Mouse (Mus musculus): ENCODE measurements around the gene Nckap1l.
"Not testable (repeated sequence)": the region's sequence is repeated elsewhere in the genome, so short reads cannot be mapped to it uniquely, and the experiment has no call there.

Nckap1l gene

DNA sequence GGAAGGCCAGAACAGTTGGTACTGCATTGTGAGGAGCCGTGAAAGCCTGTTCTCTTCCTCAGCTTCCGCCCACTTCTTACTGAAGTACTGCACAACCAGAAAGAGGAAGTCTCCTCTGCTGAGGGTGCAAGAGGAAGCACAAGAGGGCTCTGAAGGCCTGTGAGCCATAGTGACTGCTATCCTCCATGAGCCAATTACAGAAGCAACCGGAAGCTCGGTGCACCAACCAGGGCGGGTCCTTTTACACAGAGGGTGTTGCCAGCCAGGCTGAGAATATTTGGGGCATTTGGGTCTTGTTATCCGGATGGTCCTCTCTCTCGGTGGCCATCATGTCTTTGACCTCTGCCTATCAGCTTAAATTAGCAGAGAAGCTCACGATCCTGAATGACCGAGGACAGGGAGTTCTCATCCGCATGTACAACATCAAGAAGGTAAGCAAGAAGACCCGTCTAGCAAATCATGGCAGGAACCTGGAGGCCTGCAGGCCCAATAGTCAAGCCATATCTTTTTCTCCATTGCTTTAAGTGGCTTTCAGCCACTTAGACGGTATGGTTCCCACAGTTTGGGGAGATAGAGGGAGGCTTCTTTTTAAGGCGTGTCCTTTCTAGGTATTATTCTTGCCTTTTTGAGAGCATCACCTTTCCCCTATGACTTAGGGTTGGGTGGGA is at the start of gene Nckap1l:
Gene Nckap1l, plus strand, starts transcription at position 244 of the 668 bp plus-strand sequence.
- DNase-seq (ENCODE audit: low read depth), result peak; percentile 13

GRCm38 (mm10) chr15:103405586-103405985 is 48.0 kb upstream of the Nckap1l start:
- not testable (repeated sequence) for DNase-seq (ENCODE audit: low read depth)

- DNase-seq (ENCODE audit: low read depth), result no peak
Observed at GRCm38 (mm10) chr15:103427017-103427416, 26.6 kb upstream of the Nckap1l start.

DNA sequence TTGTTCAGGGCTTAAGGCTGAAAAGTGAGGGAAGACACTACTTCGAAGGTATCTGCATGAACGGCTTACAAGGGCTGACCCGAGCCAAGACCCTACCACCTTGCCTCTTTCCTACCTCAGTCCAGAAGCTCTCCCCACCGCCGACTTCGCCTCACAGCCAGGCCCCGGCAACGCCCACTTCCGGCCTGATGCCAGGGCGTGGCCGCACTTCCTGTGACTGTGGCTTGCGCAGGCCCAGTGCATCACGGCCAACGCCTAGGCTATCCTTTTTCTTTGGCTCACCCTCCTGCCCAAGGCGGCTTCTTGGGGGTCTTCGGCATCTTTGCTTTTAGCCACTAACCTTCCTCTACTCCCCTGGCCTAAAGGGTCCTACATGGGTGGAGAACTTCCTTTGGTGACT is 23.4 kb upstream of the Nckap1l start, which contains the start of gene Gtsf1:
Gene Gtsf1, minus strand, starts transcription at position 230 of the 400 bp plus-strand sequence.
- no peak for DNase-seq (ENCODE audit: low read depth)

DNA sequence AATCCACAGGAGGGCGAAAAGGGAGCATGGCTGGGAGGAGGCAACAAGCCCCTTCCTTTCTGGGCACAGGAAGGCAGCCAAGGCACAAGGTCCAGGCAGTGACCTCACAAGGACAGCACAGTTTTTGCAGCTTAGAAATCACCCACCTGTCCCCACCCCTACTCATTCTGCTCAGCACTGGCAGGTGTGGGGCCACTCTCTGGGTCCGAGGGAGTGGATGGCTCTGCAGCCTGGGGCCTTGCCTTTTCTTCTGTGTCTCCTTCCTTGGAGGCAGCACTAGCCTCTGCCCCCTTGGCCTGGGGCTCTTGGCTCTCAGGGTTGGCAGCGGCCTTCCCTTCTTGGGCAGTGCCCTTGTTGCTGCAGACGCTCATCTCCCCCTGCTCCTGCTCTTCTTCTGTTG is 7.6 kb upstream of the Nckap1l start:
- DNase-seq (ENCODE audit: low read depth), result not testable (repeated sequence)

- no peak for DNase-seq (ENCODE audit: low read depth)
Observed at GRCm38 (mm10) chr15:103448369-103448768, 5.2 kb upstream of the Nckap1l start, which contains the start of gene Gtsf2. TSS of gene Gtsf2 (minus strand) at chr15:103448469.

DNA sequence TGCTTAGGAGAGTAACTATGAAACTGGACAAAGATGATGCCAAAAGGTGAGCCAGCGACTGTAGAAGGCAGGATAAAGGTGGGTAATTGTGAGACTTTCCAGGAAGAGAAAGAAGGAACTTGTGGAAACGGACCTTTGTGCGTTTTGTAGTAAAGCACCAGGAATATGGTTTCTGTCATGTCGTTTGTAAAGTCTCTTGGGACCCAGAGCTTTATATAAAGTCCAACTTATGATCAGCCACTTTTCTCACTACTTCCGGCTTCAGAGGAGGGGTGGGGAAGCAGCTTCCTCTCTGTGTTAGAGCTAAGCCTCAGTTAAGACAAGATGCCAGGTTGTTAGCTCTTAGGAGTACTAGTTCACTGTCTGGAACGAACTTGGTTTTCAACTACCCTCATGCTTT is 855 bp downstream of the Nckap1l start:
- no peak for DNase-seq (ENCODE audit: low read depth)

DNA sequence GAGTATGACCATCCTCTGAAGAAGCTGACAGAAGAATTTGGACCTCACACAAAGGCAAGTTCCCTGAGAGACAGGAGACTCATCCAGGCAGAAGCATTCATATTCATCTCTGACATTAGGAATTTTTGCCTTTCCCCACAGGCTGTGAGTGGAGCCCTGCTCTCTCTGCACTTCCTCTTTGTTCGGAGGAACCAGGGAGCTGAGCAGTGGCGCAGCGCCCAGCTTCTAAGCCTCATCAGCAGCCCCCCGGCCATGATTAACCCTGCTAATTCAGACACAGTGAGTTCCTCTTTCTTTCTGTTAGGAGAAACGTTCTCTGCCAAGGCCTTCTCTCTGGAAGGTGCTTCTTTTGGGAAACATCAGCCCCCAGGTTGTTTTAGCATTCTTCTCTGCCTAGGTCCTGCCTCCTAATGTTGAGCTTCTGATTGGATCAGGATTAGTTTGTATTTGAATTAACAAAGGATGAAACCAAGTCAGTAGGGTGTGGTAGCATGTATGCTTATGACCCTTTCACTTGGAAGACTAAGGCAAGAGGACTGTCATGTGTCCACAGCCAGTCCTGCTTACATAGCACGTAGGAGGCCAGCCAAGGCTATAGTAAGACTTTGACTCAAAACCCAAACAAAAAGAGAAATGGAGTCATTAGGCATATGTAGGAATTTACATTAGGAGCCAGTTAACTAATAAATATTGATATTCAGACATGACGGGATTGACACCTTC is 9.1 kb downstream of the Nckap1l start:
- no peak for DNase-seq (ENCODE audit: low read depth)

- DNase-seq (ENCODE audit: low read depth), result no peak
Observed at GRCm38 (mm10) chr15:103471488-103472194, 18.0 kb downstream of the Nckap1l start.

GRCm38 (mm10) chr15:103472265-103472664 is 18.7 kb downstream of the Nckap1l start:
- DNase-seq (ENCODE audit: low read depth), result no peak

GRCm38 (mm10) chr15:103473182-103473581 is 19.6 kb downstream of the Nckap1l start:
- DNase-seq (ENCODE audit: low read depth), result no peak

GRCm38 (mm10) chr15:103473769-103474168 is 20.2 kb downstream of the Nckap1l start:
- DNase-seq (ENCODE audit: low read depth), result no peak

GRCm38 (mm10) chr15:103479080-103479606 is 25.5 kb downstream of the Nckap1l start:
- no peak for DNase-seq (ENCODE audit: low read depth)

GRCm38 (mm10) chr15:103480129-103480528 is 26.5 kb downstream of the Nckap1l start:
- no peak for DNase-seq (ENCODE audit: low read depth)

DNA sequence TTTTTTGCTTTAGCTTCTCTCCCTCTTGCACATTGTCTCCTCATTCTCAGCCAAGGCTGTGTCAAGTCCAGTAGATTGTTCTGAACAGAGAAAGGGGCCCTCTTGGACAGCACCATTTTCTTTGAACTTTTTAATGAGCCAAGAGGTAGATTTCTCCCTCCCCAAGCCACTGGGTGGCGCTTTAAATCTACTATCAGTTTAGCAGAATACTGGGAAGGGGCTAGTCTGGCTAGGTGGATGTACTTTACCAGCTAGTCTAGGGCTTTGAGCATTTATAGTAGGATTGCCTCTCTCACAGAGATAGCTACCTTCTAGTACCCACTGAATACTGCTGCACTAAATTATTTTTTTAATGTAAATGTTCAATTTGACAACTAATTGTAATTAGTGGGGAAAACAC is 28.9 kb downstream of the Nckap1l start:
- no peak for DNase-seq (ENCODE audit: low read depth)

GRCm38 (mm10) chr15:103484490-103484889 is 30.9 kb downstream of the Nckap1l start:
- no peak for DNase-seq (ENCODE audit: low read depth)

DNA sequence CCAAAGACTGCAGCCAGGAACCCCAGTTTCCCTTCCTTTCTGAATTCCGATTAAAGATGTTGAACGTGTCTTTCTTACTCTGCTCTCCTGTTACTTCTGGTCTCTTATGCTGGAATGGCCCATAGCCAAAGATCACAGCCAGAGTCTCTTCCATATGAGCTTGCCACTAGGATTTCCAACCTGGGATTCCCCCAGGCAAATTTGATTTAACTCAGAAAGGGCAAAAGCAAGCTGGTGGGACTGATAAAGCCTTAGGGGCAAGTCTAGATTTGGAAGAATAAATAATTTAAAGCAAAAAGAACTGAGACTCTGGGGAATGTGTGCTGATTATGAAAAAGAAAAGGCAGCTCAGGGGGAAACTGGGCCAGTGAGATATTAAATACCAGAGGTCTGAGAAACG is 31.5 kb downstream of the Nckap1l start:
- DNase-seq (ENCODE audit: low read depth), result no peak

GRCm38 (mm10) chr15:103486658-103487057 is 33.1 kb downstream of the Nckap1l start:
- no peak for DNase-seq (ENCODE audit: low read depth)

- DNase-seq (ENCODE audit: low read depth), result no peak
Observed at GRCm38 (mm10) chr15:103488336-103488735, 34.7 kb downstream of the Nckap1l start.

DNA sequence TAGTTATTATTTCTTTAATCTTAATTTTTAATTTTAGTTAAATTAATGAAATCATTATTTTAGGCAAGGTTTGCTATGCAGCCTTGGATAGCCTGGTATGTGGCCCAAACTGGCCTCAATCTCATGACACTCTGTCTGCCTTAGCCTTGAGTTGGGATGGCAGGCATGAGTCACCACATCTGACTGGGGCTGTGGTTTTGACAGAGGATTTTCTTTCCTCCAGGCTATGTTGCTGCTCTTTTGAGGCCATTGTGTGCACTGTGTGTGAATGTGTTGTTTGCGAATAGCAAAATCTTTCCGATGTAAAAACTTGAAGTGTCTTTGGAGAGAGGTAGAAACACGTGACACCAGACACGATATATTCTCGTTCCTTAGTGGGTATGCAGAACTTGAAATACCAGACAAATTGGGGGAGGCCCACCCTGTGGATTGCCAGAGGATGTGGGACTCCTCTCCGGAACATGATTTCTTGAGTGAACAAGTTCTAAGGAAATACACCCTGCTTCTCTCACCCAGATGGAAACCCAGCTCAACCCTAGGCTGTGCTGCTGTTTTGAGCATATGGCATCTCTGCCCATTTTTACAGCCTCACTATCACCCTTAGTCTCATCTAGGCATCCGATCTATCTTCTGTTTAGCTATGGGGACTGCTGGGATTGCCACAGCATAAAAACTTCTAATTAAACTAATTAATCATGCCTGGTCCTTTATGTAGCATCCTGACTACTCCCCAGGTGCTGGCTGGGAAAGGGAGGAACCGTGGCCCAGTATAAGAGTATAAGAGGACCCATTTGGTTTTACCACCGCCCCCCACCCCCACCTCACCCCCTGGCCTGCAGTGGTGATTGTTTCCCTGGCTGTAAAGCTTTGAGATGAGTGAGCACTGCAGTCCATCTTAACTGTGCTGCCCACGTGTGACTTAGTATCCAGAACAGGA is 42.9 kb downstream of the Nckap1l start:
- DNase-seq (ENCODE audit: low read depth), result no peak

DNA sequence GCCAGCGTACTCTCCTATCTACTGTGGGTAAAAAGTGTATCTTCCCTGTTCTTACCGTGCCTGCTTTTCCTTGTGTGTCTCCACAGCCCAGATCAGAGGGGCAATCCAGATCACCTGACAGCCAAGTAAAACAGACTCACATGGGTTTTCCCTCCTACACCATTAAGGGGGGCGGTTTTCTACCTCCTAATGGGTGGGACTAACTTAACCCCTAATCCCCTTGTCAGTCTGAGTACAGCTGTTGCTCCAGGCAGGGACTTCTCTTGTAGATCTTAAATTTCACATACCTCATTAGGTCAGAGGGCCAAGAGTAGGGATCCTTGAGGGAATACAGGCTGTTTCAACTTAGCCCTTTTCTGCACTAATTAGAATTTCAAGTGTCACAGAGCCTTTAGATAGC is 44.6 kb downstream of the Nckap1l start:
- DNase-seq (ENCODE audit: low read depth), result no peak

Data from c-Kit-positive CD71-positive TER-119-negative erythroid progenitor cells, embryonic 14.5 days (primary cell).